Mouse (Mus musculus): ENCODE data around the gene Gtpbp1.

DNA sequence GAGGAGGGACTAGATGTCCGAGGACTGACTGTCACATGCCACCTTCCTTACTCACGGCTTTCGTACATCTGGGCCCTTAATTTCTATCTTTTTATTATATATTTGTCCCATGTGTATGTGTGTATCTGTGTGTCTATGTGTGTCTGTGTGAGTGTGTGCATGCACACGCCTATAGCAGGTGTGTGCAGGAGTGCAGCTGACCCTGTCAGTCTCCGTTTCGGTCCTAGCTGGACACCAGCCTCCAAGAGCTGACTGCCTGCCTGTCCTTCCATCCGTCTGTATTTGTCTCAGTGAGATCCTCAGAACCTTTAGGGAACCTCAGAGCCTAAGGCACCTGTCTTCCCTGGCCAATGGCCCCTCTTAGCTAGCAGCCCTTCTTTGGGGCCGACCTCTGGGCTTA is 29.6 kb downstream of the Gtpbp1 start:
- TF ChIP-seq POLR2A (IDR thresholded peaks at IDR 0.05; ENCODE audit: insufficient read length, low read depth) (no peak), CEBPB (IDR thresholded peaks at IDR 0.05; ENCODE audit: insufficient read depth, poor library complexity, severe bottlenecking) (no peak)
